Mouse (Mus musculus): Measurements from ENCODE around the gene Defb28. TPM values are rescaled to one million over a fixed set of nuclear protein-coding genes. Genes with fewer than 3 reads are reported as not detected.

Gene Defb28
- not detected in 2 replicates for polyA plus RNA-seq (2012; rRNA removed)

GRCm38 (mm10) chr2:152517981-152518380, at the start of gene Defb28:
Defb28 (plus strand) TSS chr2:152518255.

GRCm38 (mm10) chr2:152476763-152477162, 41.3 kb upstream of the Defb28 start, which contains the start of gene Defb20:
Defb20 (plus strand) TSS chr2:152477063.

GRCm38 (mm10) chr2:152490038-152490437, 28.0 kb upstream of the Defb28 start, which contains the start of gene Defb22:
Defb22 (minus strand) TSS chr2:152490138.

DNA sequence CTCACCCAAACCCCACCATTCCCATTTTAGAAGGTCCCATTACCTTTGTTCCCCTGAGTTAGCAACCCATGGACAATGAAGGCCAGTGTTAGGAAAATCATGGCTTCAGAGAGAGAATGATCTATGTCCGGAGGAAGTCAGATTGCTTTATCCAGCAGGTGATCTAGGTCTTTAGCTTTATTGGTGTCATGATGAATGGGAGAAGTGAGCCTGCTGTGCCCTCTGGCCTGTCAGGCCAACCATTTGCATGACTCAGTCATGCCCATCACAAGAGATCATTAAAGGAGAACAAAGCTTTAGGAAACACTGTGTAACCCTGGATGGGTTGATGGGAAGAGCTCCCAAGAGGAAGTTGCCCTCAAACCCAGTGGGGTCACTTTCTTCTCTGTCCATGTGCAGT, 6.5 kb upstream of the Defb28 start, which contains the start of gene Defb26:
Gene Defb26 (minus strand): TSS at position 101 of the 400 bp plus-strand sequence.

GRCm38 (mm10) chr2:152539944-152540710, 22.1 kb downstream of the Defb28 start, which contains the start of gene Defb29:
Defb29 (minus strand) TSS chr2:152540098.

GRCm38 (mm10) chr2:152569038-152569437, 51.0 kb downstream of the Defb28 start, which contains the start of gene Gm17416:
Gm17416 (plus strand) TSS chr2:152569338.

Other genes with a start within 250 kb of the Defb28 start
- 27.5 and 39.2 TPM in 2 replicates for gene Tbc1d20, start 224.4 kb upstream of the Defb28 start, polyA plus RNA-seq (2012; rRNA removed)
- gene Rbck1, start 185.6 kb upstream of the Defb28 start, polyA plus RNA-seq (2012; rRNA removed): 145 and 183 TPM in 2 replicates
- 1.2 and 1.3 TPM in 2 replicates for gene Trib3, start 174.2 kb upstream of the Defb28 start, polyA plus RNA-seq (2012; rRNA removed)
- 4.1 and 6.5 TPM in 2 replicates for gene Nrsn2, start 141.6 kb upstream of the Defb28 start, polyA plus RNA-seq (2012; rRNA removed)
- 51.5 and 69.9 TPM in 2 replicates for gene Sox12, start 120.2 kb upstream of the Defb28 start, polyA plus RNA-seq (2012; rRNA removed)
- 42.1 and 60.6 TPM in 2 replicates for gene Zcchc3, start 103.2 kb upstream of the Defb28 start, polyA plus RNA-seq (2012; rRNA removed)
- 1.0 and 1.4 TPM in 2 replicates for gene 6820408C15Rik, start 102.7 kb upstream of the Defb28 start, polyA plus RNA-seq (2012; rRNA removed)
- gene Defb23, start 53.6 kb upstream of the Defb28 start, polyA plus RNA-seq (2012; rRNA removed): not detected in 2 replicates
- gene Defb20, start 41.2 kb upstream of the Defb28 start, polyA plus RNA-seq (2012; rRNA removed): not detected in 2 replicates
- gene Defb22, start 28.1 kb upstream of the Defb28 start, polyA plus RNA-seq (2012; rRNA removed): not detected in 2 replicates
- gene Defb26, start 6.6 kb upstream of the Defb28 start, polyA plus RNA-seq (2012; rRNA removed): not detected in 2 replicates
- gene Defb29, start 21.8 kb downstream of the Defb28 start, polyA plus RNA-seq (2012; rRNA removed): not detected in 2 replicates
- not detected in 2 replicates for gene Gm17416, start 51.1 kb downstream of the Defb28 start, polyA plus RNA-seq (2012; rRNA removed)
- not detected in 2 replicates for gene Defb21, start 54.5 kb downstream of the Defb28 start, polyA plus RNA-seq (2012; rRNA removed)
- gene Defb19, start 62.1 kb downstream of the Defb28 start, polyA plus RNA-seq (2012; rRNA removed): not detected in 2 replicates
- gene Defb45, start 81.1 kb downstream of the Defb28 start, polyA plus RNA-seq (2012; rRNA removed): not detected in 2 replicates
- not detected in 2 replicates for gene Defb36, start 86.1 kb downstream of the Defb28 start, polyA plus RNA-seq (2012; rRNA removed)
- gene Defb25, start 104.8 kb downstream of the Defb28 start, polyA plus RNA-seq (2012; rRNA removed): 0.56 TPM in 1 of 2 replicates, not detected in the other
- gene Rem1, start 108.7 kb downstream of the Defb28 start, polyA plus RNA-seq (2012; rRNA removed): 0.23 and 1.1 TPM in 2 replicates
- 99.6 and 122 TPM in 2 replicates for gene H13, start 151.2 kb downstream of the Defb28 start, polyA plus RNA-seq (2012; rRNA removed)
- 20.2 and 36.9 TPM in 2 replicates for gene Mcts2, start 168.8 kb downstream of the Defb28 start, polyA plus RNA-seq (2012; rRNA removed)
- gene Id1, start 218.0 kb downstream of the Defb28 start, polyA plus RNA-seq (2012; rRNA removed): 218 and 227 TPM in 2 replicates
- gene Cox4i2, start 235.9 kb downstream of the Defb28 start, polyA plus RNA-seq (2012; rRNA removed): 5.5 and 5.7 TPM in 2 replicates

Data from central nervous system, embryonic 11.5 days (tissue).